Mouse (Mus musculus) lung, adult 2 months (tissue): ENCODE measurements around the gene Paqr9.

Experiments used
- CTCF ChIP-seq: fragments of 200-500 bp; IDR thresholded peaks from 2 replicates; pipeline ENCODE4 v1.5.1; 2011; ENCODE audit warnings: mild to moderate bottlenecking, low read length, control low read depth; ENCODE audit not compliant: insufficient read depth
- POLR2A ChIP-seq: fragments of 200-500 bp; IDR thresholded peaks from 2 replicates; pipeline ENCODE4 v1.6.1; 2011; ENCODE audit warnings: low read depth, mild to moderate bottlenecking, control low read depth, low read length, borderline replicate concordance; ENCODE audit errors: extremely low read depth

DNA sequence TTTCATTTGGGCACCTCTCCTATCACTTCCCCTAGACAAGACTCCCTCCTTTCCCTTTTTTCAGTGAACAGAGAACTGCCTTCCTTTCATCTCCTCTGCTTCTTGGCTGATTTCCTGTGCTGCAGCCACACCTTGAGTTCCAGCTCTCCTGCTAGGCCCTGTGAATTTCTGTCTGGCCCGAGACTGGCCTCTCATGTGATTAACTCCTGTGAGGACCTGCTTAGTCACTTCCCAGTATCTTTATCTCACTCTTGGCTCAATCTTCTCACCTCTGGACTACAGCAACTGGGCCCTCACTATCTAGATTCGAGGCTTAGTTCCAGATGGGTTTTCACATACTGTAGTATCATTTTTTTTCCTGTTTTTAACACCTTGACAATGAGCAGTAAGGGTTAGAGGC, 31.8 kb upstream of the Paqr9 start:
- TF ChIP-seq POLR2A (no peak), CTCF (no peak)
